Mouse (Mus musculus) splenic B cell, adult 2 months (primary cell): ENCODE data around the gene Tal1.

ENCODE experiments used
- DNase-seq: peaks from one replicate; pipeline ENCODE4 v3.0.0-alpha.2; 2011; ENCODE audit warnings: low read depth, low spot score
- H3K27me3 ChIP-seq: 2 replicates; pipeline ENCODE4 v1.6.1; 2012; ENCODE audit warnings: mild to moderate bottlenecking, low read length, moderate library complexity, mixed read lengths; ENCODE audit not compliant: control insufficient read depth, poor library complexity, insufficient read depth, severe bottlenecking
- H3K36me3 ChIP-seq: 2 replicates; pipeline ENCODE4 v1.6.1; 2012; ENCODE audit warnings: mild to moderate bottlenecking, low read length, moderate library complexity, mixed read lengths; ENCODE audit not compliant: control insufficient read depth, poor library complexity, insufficient read depth, severe bottlenecking

Tal1 gene

DNA sequence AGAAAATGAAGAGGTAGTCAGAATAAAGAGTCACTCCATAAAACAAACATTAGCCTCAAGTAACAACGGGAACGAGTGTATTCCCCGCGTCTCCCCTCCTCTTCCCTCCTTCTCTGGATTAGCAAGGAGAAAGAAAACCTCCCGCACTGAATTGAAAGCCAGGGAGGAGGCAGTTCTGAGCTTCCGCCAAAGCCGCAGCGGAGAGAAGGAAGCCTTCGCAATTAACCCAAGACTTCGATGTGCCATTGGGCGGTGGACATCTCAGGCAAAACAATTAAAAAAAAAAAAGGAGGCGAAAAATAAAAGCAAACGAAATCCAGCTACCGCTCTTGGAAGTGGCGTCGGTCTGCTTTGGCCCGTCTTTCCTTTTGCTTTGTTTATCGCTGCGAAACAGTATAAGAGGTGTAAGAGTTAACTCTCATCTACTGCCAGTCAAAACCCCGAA is 2.1 kb downstream of the Tal1 start:
- peak; percentile 34 for DNase-seq
- Histone ChIP-seq H3K36me3 (no peaks in the 10 kb centered on the region), H3K27me3 (no peaks in the 10 kb centered on the region; the same call in none of the 2 replicates)

DNA sequence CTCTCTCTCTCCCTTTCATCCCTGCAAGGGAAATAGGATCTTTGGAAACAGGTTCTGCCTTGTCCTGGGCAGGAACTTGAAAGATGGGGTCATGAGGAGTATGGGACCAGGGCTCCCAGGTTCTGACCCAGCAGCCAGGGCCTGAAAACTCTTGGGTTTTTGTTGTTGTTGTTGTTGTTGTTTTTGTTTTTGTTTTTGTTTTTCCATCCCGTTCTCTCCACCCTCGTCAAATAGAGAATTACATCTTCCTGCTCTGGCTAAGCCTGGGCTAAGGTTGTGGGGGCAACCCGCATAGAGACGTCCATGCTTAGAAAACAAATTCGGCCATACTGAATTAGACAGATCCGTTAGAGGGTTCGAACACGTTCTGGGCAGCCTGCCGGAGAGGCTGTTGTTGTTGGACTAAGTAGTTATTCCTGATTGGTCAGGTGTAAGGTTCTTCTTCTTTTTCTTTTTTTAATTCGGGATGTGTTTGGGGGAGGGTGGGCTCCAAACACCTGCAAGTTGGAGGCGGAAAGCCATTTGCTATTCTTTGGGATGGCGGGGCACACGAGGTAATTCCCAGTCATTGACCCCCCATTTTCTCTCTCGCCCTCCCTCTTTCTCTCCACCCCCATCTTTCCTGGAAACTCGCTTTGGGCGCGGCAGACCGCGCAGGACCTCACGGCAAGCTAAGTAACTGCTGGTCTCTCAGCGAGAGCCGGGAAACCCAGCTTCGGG is 2.8 kb downstream of the Tal1 start:
- Histone ChIP-seq H3K36me3 (no peaks in the 10 kb centered on the region), H3K27me3 (no peaks in the 10 kb centered on the region; the same call in none of the 2 replicates)
- DNase-seq = no peak

DNA sequence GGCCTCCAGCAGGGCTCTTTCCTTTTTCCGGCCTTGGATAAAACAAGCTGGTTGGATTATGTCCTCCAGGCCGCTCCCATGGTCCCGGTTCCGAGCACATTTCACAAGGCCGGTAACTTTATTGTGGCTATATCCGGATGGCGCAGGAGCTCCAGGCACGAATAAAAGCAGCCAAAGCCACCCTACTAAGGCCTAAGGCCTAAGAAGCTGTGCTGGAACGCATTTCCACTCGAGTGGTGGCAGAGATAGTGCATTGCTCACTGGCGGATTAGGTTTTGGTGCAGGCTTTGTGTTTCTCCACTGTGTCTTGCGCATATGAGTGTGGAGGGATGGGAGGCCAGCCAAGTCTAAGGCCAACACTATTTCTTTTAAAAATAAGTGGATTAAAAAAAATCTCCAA is 3.6 kb downstream of the Tal1 start:
- no peak for DNase-seq
- Histone ChIP-seq H3K27me3 (no peaks in the 10 kb centered on the region; the same call in none of the 2 replicates), H3K36me3 (no peaks in the 10 kb centered on the region)

DNA sequence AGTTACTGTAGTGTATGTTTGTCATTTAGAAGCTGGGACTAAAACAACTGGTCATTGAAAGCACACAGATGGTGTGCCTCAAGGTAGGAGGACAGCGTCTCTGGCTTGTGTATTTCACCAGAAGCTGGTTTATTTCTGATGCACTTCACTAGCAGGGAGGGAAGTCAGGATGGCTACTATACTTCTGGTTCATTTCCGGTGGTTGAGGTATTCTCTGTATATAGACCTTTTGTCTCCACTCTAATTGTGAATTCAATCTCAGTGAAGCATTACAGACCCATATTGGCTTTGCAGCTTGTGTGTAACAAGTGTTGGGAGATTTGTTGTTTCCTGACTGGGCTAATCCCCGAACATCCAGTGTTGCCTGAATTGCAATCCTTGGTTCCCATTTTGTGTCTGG is 4.5 kb downstream of the Tal1 start:
- H3K27me3 ChIP-seq = no peaks in the 10 kb centered on the region; the same call in none of the 2 replicates
- DNase-seq = no peak
- no peaks in the 10 kb centered on the region for H3K36me3 ChIP-seq

DNA sequence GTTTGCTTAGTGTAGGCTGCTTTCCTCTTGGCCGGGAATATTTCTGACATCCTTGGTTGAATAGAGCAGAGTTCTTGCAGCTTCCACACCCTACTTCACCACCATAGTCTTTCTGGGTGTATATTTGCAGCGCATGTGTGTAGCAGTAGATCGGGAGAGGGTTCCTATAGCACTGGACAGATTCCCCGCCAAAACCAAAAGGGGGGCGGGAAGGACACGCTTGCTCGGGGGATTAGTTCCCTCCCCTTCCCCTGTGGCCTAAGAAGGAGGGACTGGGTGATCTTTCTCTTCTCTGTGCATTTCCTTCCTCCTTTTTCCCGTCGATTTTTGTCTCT is 6.3 kb downstream of the Tal1 start:
- H3K36me3 ChIP-seq = no peaks in the 10 kb centered on the region
- no peak for DNase-seq
- H3K27me3 ChIP-seq = no peaks in the 10 kb centered on the region; the same call in 1 of the 2 replicates

DNA sequence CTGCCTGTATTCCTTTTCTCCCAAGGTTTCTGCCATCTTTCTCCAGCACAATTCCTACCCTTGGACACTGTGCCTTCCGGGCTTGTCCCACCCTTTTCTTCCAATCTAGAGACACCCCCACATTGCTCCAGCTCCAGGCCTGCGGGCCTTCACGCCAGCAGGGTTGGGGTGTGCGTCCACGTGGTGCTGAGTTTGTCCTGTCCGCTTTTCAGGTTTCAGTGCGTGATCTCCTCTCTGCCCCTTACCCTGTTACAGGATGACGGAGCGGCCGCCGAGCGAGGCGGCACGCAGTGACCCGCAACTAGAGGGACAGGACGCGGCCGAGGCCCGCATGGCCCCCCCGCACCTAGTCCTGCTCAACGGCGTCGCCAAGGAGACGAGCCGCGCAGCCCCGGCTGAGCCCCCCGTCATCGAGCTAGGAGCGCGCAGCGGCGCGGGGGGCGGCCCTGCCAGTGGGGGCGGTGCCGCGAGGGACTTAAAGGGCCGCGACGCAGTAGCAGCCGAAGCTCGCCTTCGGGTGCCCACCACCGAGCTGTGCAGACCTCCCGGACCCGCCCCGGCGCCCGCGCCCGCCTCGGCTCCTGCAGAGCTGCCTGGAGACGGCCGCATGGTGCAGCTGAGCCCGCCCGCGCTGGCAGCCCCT is 6.8 kb downstream of the Tal1 start:
- DNase-seq = peak; percentile 23
- Histone ChIP-seq H3K27me3 (no peaks in the 10 kb centered on the region; the same call in 1 of the 2 replicates), H3K36me3 (no peaks in the 10 kb centered on the region)

DNA sequence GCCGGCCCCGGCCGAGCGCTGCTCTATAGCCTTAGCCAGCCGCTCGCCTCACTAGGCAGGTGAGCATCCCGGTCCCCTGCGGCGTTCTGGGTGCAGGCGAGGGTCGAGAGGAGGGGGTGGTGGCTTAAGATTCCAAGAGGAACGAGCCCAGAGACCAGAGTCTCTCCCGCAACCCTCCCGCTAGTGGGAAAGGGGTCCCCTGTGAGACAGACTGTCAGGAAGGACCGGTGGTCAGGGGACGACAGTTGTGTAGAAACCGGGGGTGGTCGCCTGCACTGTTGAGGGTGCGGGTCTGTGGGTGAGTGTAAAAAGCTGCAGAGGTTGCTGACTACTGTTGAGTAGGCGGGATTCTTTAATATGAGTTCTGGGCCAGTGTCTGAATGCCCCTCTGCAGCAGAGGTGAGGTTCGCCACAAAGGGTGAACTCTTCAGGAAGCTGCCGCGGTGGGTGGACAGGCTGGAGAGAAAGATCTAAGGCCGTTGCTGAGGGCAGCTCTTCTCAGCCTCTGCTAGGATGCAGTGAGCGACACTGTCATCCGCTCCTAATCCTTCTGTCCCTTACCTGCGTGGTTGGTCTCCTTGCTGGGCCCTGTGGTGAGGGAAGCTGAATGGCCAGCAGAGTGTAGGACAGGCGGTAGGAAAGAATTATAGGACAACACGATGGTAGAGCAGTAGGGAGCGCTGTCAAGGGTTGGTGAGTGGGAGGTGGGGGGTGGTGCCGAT is 7.5 kb downstream of the Tal1 start:
- DNase-seq = no peak
- Histone ChIP-seq H3K27me3 (no peaks in the 10 kb centered on the region; the same call in 1 of the 2 replicates), H3K36me3 (no peaks in the 10 kb centered on the region)

DNA sequence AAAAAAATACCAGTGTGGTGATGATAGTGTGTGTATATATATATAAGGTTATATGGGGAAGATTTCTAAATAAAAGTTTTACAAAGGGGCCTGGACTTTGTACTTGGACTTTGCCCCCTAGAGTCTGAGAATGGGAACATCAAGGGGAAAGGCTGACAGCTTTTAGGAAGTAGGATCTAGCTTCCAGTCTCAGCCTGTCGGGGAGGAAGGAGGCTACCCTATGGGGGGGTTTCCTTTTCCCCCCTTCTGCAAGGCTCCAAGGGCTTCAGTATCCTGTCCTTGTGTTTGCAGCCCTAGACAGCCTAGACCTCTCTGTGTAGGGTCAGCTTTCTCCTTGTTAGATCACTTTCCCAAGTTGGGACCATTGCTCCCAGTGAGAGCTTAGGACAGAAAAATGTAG is 15.4 kb downstream of the Tal1 start:
- Histone ChIP-seq H3K27me3 (no peaks in the 10 kb centered on the region), H3K36me3 (no peaks in the 10 kb centered on the region)
- DNase-seq = no peak

DNA sequence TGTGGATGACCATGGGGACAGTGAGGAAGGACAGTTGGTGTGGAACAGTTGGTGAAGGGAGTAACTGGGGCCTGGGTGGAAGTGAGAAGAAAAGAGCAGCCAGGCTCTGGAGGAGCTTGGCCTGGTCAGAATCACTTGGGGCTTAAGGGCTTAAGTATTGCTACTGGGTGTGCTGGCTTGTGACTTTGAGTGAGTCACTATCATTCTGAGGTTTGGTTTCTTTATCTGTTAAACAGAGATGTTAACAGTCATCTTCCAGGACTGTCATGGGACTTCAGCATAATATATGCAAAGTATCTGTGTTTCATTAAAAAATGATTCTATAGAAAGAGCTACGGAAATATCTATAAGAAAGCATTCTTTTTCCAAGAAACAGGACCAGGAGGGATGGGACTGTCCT is 18.6 kb downstream of the Tal1 start:
- no peaks in the 10 kb centered on the region for H3K36me3 ChIP-seq
- DNase-seq = no peak
- no peaks in the 10 kb centered on the region for H3K27me3 ChIP-seq

DNA sequence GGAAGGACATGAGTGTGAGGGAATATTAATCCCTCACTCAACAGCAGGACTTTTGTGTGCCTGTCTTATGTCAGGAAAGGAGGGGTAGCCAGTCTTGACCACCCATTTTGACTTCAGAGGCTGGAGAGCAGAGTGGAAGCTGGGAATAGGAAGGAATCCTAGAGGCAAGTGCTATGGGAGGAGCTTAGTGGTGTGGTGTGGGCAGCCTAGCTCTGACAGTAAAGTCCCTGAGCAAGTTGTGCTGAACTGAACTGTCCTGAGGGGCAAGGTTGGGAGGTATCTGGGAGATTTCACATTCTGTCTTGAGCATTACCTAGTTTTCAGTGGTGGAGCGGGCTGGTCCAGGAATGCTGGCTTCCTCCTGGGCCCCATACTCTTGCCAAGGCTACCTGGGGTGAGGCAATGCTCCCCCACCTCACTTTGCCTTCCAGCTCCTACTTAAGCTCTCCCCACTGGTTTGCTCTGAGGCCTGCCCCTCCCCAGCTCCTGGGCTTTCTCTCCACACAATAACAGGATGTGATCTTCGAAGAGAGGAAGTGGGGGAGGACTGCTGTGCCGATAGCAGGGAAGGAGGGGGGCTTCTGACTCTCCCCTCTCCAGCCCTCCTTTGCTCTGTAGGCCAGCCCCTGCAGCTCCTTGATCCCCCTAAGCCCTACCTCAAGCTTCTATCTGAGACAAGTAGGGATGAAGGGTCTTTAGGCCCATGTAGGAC is 19.1 kb downstream of the Tal1 start:
- Histone ChIP-seq H3K36me3 (no peaks in the 10 kb centered on the region), H3K27me3 (no peaks in the 10 kb centered on the region)
- DNase-seq = no peak

DNA sequence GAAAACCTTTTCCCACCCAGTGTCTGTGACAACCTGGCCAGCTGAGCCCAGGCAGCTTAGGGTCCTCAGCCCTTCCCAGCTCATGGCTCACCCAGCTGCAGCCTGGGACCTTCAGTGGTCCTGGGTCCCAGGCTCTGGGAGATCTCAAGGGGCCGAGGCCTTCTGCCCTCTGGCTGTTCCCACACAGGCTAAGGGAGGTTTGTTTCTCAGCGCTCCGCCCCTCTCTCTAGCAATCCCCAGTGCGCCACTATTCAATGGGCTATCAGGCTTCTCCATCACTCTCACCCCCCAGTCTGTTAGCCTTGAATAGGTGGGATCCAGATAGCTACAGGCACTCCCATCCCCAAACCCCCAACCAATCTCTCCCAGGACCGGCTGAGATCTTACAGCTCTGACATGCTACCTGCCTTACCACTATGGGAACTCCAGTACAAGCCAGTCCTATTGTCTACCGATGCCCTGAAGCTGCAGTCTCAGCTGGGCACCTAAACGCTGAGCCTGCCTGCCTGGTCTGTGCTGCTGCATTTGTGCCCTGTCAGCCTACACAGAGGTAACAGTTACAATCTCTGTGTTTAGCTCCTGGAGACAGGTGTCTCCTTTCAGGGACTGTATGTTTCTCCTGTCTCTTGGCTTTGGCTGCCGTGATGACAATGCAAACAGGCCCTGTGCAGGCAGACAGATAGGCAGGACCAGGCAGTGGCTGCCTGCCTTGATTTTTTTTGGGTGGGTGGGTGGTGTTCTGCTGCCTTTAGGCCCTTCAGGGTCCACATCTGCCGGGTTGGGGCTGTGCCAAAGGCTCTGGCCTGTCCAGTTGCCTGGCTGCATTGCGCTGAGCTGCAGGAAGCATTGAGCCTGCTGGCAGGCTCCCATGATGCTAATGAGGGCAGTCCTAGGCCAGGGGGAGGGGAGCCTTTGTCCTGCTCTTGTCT is 22.9 kb downstream of the Tal1 start:
- Histone ChIP-seq H3K27me3 (no peaks in the 10 kb centered on the region), H3K36me3 (no peaks in the 10 kb centered on the region)
- no peak for DNase-seq

DNA sequence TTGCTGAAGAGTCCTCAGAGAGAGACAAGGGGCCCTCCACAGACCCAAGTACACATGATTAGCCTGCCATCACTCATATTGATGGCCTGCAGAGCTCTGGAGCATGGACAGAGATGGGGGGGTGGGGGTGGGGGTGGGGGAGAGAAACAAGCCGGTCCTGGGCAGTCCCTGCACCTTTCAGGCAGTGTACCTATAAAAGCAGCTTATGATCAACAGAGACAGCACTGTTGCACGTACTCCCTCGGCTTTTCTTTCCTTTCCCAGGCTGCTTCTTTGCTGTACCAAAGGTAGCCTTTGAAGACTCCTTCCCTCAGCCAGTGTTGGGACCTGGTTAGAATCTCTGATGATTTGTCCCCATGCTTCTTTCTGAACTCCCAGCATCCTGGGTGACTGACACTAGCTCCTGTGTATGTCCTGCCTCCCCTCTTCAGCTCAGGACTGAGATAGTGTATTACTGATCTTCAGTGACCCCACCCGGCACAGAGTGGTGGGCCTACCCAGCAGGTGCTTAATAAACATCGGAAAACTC is 23.7 kb downstream of the Tal1 start:
- H3K36me3 ChIP-seq = no peaks in the 10 kb centered on the region
- H3K27me3 ChIP-seq = no peaks in the 10 kb centered on the region
- DNase-seq = no peak

DNA sequence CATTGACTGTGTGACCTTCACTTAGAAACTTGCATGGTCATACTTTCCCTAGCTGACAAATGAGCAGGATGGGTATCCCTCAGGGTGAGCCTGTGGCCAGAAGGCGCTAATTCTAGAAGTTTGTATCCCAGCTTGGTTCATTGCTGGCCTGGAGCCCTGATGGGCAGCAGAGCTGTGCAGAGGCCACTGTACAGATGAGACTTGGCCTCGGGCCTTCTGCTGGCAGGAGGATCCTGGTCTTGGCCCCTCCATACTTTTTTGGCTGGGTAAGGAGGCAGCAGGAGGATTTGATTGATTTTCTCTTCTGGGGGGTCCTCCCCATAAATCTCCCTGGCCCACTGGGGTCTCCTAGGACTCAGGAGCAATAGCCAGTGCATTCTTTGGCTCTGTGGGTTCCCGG is 26.8 kb downstream of the Tal1 start:
- H3K36me3 ChIP-seq = no peaks in the 10 kb centered on the region
- DNase-seq = no peak
- no peaks in the 10 kb centered on the region for H3K27me3 ChIP-seq
